Mouse (Mus musculus) E14TG2a.4 (cell line): ENCODE measurements around the gene Nacc1.
A peak's percentile ranks its signal among the peaks of the same experiment; 100 is the strongest.

Source experiments
- CTCF ChIP-seq: conservative IDR thresholded peaks from 2 replicates; pipeline ENCODE4 v1.5.1; 2014; ENCODE audit warnings: low read length
- NANOG ChIP-seq: IDR thresholded peaks from 2 replicates; pipeline ENCODE4 v1.6.1; 2014; ENCODE audit warnings: borderline replicate concordance, low read length, mixed read lengths

GRCm38 (mm10) chr8:84697166-84698130 is 9.8 kb upstream of the Nacc1 start:
- TF ChIP-seq NANOG (no peak), CTCF (peak; percentile 48)
